Mouse (Mus musculus) liver, postnatal 0 days (tissue): ENCODE data around the gene Recql. TPM values are rescaled to one million over a fixed set of nuclear protein-coding genes. Genes with fewer than 3 reads are reported as not detected.

ENCODE experiments used
- ATAC-seq: fragments of 200-750 bp; cut with Nextera tagmentation; 2 replicates; pipeline ENCODE4 v1.8.0; 2017; ENCODE audit warnings: mild to moderate bottlenecking, moderate library complexity
- DNase-seq: peaks from one replicate; pipeline ENCODE4 v3.0.0-alpha.2; 2016
- H3K27ac ChIP-seq: fragments of 300-500 bp; sonication (generic); 2 replicates; pipeline ENCODE4 v1.5.1; 2014; ENCODE audit warnings: antibody characterized with exemption, moderate library complexity, mild to moderate bottlenecking, low read depth
- H3K27me3 ChIP-seq: fragments of 300-500 bp; sonication (generic); 2 replicates; pipeline ENCODE4 v1.6.1; 2014; ENCODE audit warnings: low read length, control low read depth, mixed read lengths; ENCODE audit not compliant: insufficient read depth
- H3K36me3 ChIP-seq: fragments of 300-500 bp; sonication (generic); replicated peaks from 2 replicates; pipeline ENCODE4 v1.6.1; 2014; ENCODE audit warnings: mild to moderate bottlenecking, control low read depth, low read length, moderate library complexity, mixed read lengths; ENCODE audit not compliant: insufficient read depth
- H3K4me1 ChIP-seq: fragments of 300-500 bp; sonication (generic); 2 replicates; pipeline ENCODE4 v1.6.1; 2014; ENCODE audit warnings: antibody characterized with exemption, mild to moderate bottlenecking, control low read depth; ENCODE audit not compliant: insufficient read depth
- H3K4me2 ChIP-seq: fragments of 300-500 bp; sonication (generic); 2 replicates; pipeline ENCODE4 v1.6.1; 2014; ENCODE audit warnings: low read depth, mild to moderate bottlenecking, low read length, moderate library complexity, mixed read lengths
- H3K4me3 ChIP-seq: fragments of 300-500 bp; sonication (generic); 2 replicates; pipeline ENCODE4 v1.5.1; 2014; ENCODE audit warnings: low read depth, low read length
- H3K9ac ChIP-seq: fragments of 300-500 bp; sonication (generic); replicated peaks from 2 replicates; pipeline ENCODE4 v1.6.1; 2014; ENCODE audit warnings: mild to moderate bottlenecking, moderate library complexity
- H3K9me3 ChIP-seq: fragments of 300-500 bp; sonication (generic); 2 replicates; pipeline ENCODE4 v1.6.1; 2016; ENCODE audit warnings: mild to moderate bottlenecking, control low read depth, low read length, mixed read lengths
- CTCF ChIP-seq: sonication (generic); IDR thresholded peaks from 2 replicates; pipeline ENCODE4 v1.5.1; 2016; ENCODE audit warnings: antibody characterized with exemption, low read depth
- EP300 ChIP-seq: IDR thresholded peaks from 2 replicates; pipeline ENCODE4 v1.6.1; 2016; ENCODE audit warnings: antibody characterized with exemption, low read depth, mild to moderate bottlenecking
- WGBS: fragments of 180-500 bp; shearing (Covaris S2); extraction: QIAGEN DNeasy Blood & Tissue Kit; methylation state at CpG from one replicate; pipeline ENCODE4 v1.1.7; 2014; ENCODE audit not compliant: insufficient replicate concordance; 5-methylcytosine and 5-hydroxymethylcytosine counted together
- polyA plus RNA-seq: library from polyadenylated mRNA; unstranded; fragments of >200 nt; fragmentation: Nextera tagmentation; extraction: Ambion mirVana; gene quantifications from 2 replicates; pipeline ENCODE4 v1.2.1, GENCODE M21; 2015

Gene Recql
- polyA plus RNA-seq, 1 experiment from 2014 or later = 7.3 TPM

- TF ChIP-seq CTCF (peak; percentile 80), EP300 (no peak)
- Histone ChIP-seq H3K27me3 (no peaks in the 10 kb centered on the region), H3K9me3 (no peaks in the 10 kb centered on the region), H3K27ac (no peak overlapping the region), H3K4me2 (no peak overlapping the region), H3K36me3 (no peaks in the 10 kb centered on the region), H3K9ac (no peak overlapping the region), H3K4me3 (no peak overlapping the region), H3K4me1 (peaks cover 17% of the 10 kb centered on the region)
- ATAC-seq (no peak), DNase-seq (peak; percentile 59)
- WGBS = 60% methylated on average over 2 of the region's 2 CpGs
Measured at GRCm38 (mm10) chr6:142343561-142343960, 43.3 kb downstream of the Recql start.

DNA sequence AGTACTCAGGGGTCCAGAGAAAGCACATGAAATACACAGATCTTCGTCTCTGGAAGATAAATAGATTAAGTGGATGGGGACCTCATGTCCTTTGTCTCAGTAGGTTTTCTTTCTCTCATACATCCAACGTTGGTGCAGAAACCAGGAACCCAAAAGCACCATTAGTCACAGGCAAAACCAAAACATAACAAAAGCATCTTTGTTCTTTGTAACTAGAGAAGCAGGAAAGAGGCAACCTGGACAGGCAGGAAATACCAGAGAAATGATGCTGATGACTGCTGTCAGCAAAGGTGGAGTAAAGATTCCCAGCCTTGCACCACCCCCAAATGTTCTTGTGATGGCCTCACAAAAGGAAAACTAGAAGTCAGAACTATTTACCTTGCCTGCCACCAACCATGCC lies 47.3 kb downstream of the Recql start:
- Histone ChIP-seq H3K4me1 (no peaks in the 10 kb centered on the region), H3K9ac (no peak overlapping the region), H3K36me3 (no peaks in the 10 kb centered on the region), H3K4me2 (no peak overlapping the region), H3K27ac (no peak overlapping the region), H3K27me3 (no peaks in the 10 kb centered on the region), H3K4me3 (no peak overlapping the region), H3K9me3 (no peaks in the 10 kb centered on the region)
- TF ChIP-seq EP300 (no peak), CTCF (no peak)
- WGBS = 33% methylated on average over 2 of the region's 2 CpGs
- DNase-seq (no peak), ATAC-seq (no peak)

DNA sequence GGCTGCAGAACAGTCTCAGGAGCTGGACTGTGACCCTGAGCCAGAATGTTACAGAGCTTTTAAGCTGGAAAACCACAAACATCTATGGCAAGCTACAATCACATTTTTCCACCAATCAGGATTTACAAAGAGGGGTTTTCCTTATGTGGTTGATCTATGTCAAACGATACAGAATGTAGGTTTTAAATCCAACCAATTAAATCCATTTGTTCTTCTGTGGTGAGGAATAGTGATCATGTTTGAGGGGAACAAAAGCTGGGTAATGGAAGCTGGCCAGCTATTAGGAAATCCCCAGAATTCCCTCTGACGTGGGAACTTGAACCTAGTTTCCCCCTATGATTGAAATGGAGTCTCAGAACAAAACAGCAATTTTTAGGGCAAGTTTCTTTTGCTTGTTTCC lies 47.9 kb downstream of the Recql start:
- Histone ChIP-seq H3K9me3 (no peaks in the 10 kb centered on the region), H3K4me1 (no peaks in the 10 kb centered on the region), H3K27ac (no peak overlapping the region), H3K9ac (no peak overlapping the region), H3K36me3 (no peaks in the 10 kb centered on the region), H3K4me2 (no peak overlapping the region), H3K27me3 (no peaks in the 10 kb centered on the region), H3K4me3 (no peak overlapping the region)
- TF ChIP-seq CTCF (no peak), EP300 (no peak)
- 56% methylated on average over 2 of the region's 2 CpGs for WGBS
- DNase-seq (no peak), ATAC-seq (no peak)

DNA sequence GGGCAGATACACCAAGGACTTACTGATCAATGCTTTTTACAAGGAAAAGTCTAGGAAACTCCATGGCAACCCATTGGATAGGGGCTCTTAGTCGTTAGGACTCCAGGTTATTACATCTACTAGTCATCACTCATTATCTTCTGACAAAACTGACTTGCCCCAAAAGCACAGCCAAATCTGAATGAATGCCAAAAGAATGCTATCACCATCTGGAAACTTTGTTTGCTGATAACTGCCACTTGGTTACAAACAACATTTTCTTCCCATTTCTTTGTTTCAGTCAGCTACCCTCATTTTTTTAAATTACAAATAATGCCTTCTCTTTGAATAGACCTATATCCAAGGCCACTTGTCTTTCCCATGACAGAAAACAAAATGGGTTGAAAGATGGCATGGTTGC lies 57.7 kb downstream of the Recql start:
- Histone ChIP-seq H3K36me3 (no peaks in the 10 kb centered on the region), H3K4me3 (no peak overlapping the region), H3K9me3 (no peaks in the 10 kb centered on the region), H3K4me1 (no peaks in the 10 kb centered on the region), H3K27ac (no peak overlapping the region), H3K9ac (no peak overlapping the region), H3K27me3 (no peaks in the 10 kb centered on the region), H3K4me2 (no peak overlapping the region)
- WGBS = 65% methylated on average over 1 of the region's 1 CpGs
- DNase-seq = no peak
- ATAC-seq = no peak
- no peak for TF ChIP-seq EP300
- TF ChIP-seq CTCF = no peak

GRCm38 (mm10) chr6:142326598-142326997 lies 60.3 kb downstream of the Recql start:
- no peaks in the 10 kb centered on the region for H3K27me3 ChIP-seq
- no peaks in the 10 kb centered on the region for H3K9me3 ChIP-seq
- DNase-seq = no peak
- TF ChIP-seq EP300 (no peak), CTCF (peak; percentile 41)
- H3K36me3 ChIP-seq = no peaks in the 10 kb centered on the region
- no peaks in the 10 kb centered on the region for H3K4me1 ChIP-seq
- no peak for ATAC-seq
- WGBS = 63% methylated on average over 3 of the region's 3 CpGs
- H3K4me2 ChIP-seq = no peak overlapping the region
- no peak overlapping the region for H3K4me3 ChIP-seq
- no peak overlapping the region for H3K27ac ChIP-seq
- no peak overlapping the region for H3K9ac ChIP-seq

- Histone ChIP-seq H3K9me3 (no peaks in the 10 kb centered on the region), H3K4me1 (no peaks in the 10 kb centered on the region), H3K27me3 (no peaks in the 10 kb centered on the region), H3K27ac (no peak within 1 kb of the TSS), H3K4me3 (no peak within 1 kb of the TSS), H3K4me2 (no peak within 1 kb of the TSS), H3K9ac (no peak within 1 kb of the TSS), H3K36me3 (no peaks in the 10 kb centered on the region)
- no peak for ATAC-seq
- DNase-seq = no peak
- 49% methylated on average over 4 of the region's 4 CpGs for WGBS
- TF ChIP-seq EP300 (no peak), CTCF (no peak)
Measured at GRCm38 (mm10) chr6:142322881-142323280, 64.0 kb downstream of the Recql start, which contains the start of gene Slco1a5. Slco1a5 (minus strand) TSS chr6:142322981.

DNA sequence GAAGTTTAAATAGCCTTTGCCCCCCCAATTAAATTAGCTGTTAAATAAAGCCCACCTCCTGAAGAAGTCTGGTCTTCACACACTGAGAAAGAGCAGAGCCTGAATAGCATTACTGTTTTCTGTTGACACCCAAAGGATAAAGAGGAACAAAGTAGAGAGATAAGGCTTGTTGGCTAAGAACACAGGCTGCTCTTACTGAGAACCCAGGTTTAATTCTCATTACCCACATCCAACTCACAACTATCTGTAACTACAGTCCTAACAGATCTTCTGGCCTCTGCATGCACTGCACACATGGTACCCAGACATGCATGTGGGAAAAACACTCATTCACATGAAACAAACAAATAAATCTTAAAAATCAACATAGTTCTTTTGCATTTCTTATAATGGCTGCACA lies 69.8 kb downstream of the Recql start:
- TF ChIP-seq CTCF = no peak
- no peak for TF ChIP-seq EP300
- no peak for DNase-seq

More for the DNA sequence above, 69.8 kb downstream of the Recql start:
- Histone ChIP-seq H3K36me3 (no peaks in the 10 kb centered on the region), H3K27ac (no peak overlapping the region), H3K9ac (no peak overlapping the region), H3K4me2 (no peak overlapping the region), H3K9me3 (no peaks in the 10 kb centered on the region), H3K27me3 (no peaks in the 10 kb centered on the region), H3K4me1 (no peaks in the 10 kb centered on the region), H3K4me3 (no peak overlapping the region)
- ATAC-seq = no peak
